Mouse (Mus musculus) spleen, adult 18-20 months (tissue): ENCODE results near the gene Tuba1b.

Experiments
- DNase-seq, 2 experiments: peaks; one replicate each; pipeline ENCODE4 v3.0.0; 2022; ENCODE audit warnings: mixed read lengths in 2 of 2

Tuba1b gene

DNA sequence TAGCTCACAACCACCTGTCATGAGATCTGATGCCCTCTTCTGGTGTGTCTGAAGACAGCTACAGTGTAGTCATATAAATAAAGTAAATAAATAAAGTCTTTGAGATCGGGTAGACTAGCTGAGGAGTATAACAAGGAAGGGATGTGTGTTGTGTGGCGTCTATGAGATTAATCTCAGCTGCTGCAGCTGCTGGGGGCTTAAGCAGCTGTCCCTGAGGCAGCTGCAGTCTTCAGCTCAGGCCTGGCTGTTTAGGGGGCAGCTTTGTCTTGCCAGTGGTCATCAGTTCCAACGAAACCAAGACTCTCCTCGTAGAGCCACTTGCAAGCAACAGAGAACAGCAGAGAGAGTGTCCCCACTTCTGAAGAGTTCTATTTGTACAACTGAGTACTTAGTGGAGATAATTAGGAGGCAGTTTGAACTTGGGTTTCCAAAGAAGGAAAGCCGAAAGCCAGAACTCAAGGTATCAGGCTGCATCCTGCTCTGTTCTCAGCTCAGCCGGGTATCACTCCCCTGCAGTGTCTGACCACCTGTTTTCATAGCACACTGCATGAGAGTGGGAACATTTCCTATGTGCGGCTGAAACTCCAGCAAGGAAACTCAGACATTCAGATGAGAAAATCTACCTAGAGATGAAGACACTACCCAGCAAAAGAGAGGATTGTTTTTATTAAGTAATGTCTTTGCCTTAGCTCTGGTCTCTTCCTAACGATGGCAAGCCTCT is 47.5 kb downstream of the Tuba1b start:
- no peak for DNase-seq

DNA sequence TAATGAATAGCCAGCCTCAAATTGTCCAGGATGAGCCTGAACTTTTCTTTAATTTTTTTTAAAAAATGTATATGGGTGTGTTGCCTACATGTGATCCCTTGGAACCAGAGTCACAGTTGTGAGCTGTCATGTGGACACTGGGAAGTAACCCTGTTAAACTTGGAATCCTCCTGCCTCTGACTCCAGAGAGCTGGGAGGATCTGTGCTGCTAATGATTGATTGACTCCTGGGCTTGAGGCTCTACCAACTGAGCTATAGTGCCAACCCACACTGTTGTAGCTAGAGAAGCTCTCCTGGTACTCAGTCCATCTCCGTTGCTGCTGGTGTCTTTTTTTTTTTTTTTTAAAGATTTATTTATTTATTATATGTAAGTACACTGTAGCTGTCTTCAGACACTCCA is 50.3 kb downstream of the Tuba1b start:
- no peak for DNase-seq

DNA sequence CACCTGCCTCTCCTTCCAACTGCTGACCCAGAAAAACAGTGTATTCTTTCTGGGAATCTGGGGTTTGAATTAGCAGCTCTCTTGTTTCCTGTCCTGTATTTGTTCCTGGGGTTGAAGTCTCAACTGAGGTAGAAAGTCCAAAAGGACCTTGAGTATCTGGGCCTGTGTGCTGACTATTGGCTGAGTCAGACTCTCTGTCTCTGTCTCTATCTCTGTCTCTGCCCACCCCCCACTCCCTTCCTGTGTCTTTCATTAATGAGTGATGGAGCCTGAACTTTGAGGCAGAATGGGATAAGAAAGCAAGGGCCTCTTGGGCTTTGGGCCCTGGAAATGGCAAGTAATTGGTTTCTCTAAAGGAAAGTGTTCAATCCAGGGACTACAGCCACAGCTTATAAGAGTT is 50.7 kb downstream of the Tuba1b start:
- no peak for DNase-seq

DNA sequence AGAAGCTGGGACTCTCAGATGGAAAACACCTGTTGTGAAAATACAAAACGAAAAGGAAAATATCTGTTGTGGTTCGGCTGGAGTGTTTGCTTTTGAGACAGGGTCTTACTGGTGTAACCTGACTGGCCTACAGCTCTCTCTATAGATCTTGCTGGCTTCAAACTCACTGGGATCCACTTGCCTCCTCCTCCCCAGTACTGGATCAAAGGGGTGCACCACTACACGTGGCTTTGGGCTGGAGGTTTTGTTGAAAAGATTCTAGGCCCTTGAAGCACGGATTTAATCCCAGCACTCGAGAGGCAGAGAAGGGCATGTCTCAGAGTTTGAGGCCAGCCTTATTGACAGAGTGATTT is 52.7 kb downstream of the Tuba1b start:
- no peak for DNase-seq
